Mouse (Mus musculus): ENCODE results near the gene Kcnk16. TPM values are rescaled to one million over a fixed set of nuclear protein-coding genes. Genes with fewer than 3 reads are reported as not detected.
"Not testable (repeated sequence)": the region's sequence is repeated elsewhere in the genome, so short reads cannot be mapped to it uniquely, and the experiment has no call there.

Kcnk16 gene
- polyA plus RNA-seq (2012) = 0.03 and 0.05 TPM in 2 replicates

DNA sequence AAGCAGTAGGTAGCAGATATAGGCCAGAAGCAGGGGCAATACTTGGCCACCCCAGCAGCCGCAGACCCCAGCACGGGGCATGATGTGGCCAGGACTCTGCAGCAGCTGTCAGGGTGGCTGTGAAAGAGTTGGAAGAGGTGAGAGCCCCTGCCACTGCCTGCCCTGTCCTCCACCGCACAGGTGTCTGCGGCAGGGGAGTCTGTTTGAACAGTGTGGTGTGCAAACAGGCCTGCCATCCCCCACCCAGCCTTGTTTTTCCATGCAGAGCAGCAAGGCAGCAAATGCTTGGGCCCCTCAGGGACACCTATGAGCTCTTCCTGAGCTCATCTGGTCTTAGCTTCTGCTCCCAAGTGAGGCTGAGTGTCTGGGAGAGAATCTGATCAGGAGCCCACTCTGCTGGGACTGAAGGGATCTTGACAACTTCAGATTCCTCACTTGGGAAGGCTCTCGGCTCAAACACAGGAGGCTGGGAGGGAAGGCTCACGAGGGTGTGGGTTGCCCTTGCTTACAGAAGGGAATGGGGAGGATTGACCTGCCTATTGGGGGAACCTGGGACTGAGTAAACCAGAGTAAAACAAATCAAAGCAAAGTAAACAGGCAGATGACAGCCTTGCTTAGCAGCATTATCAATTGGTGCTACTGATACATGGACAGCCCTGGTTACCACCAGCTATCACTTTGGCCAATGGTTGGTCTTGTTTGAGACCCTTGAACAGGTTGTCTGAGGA, at the start of gene Kcnk16:
Gene Kcnk16, minus strand, starts transcription at position 118 of the 728 bp plus-strand sequence.
- no peak within 1 kb of the TSS for H3K4me3 ChIP-seq (replicated peaks)
- TF ChIP-seq GATA1 (IDR thresholded peaks at IDR 0.05; ENCODE audit: low read length) (no peak), TAL1 (IDR thresholded peaks at IDR 0.05; ENCODE audit: low read length) (no peak)

DNA sequence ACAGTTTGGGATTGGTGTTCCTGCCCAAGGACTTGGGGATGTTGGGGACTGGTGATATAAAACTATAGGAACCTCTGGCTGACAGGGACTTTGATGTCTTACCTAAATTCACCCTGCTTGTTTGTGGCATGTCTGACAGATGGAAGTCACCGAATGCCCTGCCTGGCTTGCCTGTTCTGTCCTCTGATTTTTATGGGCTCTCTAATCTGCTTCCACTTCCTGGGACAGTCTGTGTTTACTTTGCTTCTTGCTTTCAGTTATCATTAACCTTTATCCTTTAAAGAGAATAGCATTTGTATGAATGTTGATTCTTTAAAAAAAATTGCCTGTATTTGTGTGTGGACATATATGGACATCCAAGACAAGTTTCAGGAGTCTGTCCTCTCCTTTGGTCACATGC, 46.1 kb upstream of the Kcnk16 start:
- Histone ChIP-seq H3K9me3 (ENCODE audit: control insufficient read depth, low read length) (no peaks in the 10 kb centered on the region), H3K27me3 (ENCODE audit: control insufficient read depth) (no peaks in the 10 kb centered on the region), H3K4me1 (ENCODE audit: control insufficient read depth) (no peaks in the 10 kb centered on the region), H3K36me3 (ENCODE audit: control insufficient read depth) (peaks cover 47% of the 10 kb centered on the region), H3K4me3 (replicated peaks) (no peak overlapping the region)
- TF ChIP-seq GATA1 (IDR thresholded peaks at IDR 0.05; ENCODE audit: low read length) (no peak), TAL1 (IDR thresholded peaks at IDR 0.05; ENCODE audit: low read length) (no peak)

More for the DNA sequence above, at the start of gene Kcnk16:
- Histone ChIP-seq H3K4me1 (ENCODE audit: control insufficient read depth) (no peaks in the 10 kb centered on the region), H3K27me3 (ENCODE audit: control insufficient read depth) (no peaks in the 10 kb centered on the region), H3K36me3 (ENCODE audit: control insufficient read depth) (no peaks in the 10 kb centered on the region), H3K9me3 (ENCODE audit: control insufficient read depth, low read length) (no peaks in the 10 kb centered on the region)

GRCm38 (mm10) chr14:20305085-20305484, 36.1 kb upstream of the Kcnk16 start:
- not testable (repeated sequence) for H3K27me3 ChIP-seq (ENCODE audit: control insufficient read depth); H3K9me3 ChIP-seq (ENCODE audit: control insufficient read depth, low read length)
- peaks cover 22% of the 10 kb centered on the region for H3K36me3 ChIP-seq (ENCODE audit: control insufficient read depth)

DNA sequence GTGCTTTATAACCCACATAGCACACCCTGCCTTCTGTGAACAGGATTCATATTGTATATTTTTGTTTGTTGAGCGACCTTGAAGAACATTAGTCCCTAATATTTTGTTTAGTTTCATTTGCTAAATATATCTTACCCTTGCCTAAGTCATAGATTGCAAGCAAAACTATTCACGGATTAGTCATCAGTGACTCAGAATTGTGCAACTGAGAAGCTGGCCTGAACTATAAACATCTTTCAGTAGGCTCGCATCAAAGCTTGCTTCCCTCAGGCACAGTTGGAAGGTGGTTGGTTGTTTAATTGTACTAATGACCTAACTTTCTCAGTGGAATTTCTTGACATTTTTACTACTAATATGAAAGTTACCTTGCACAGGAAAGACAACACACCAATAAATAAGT, 29.1 kb upstream of the Kcnk16 start:
- TF ChIP-seq TAL1 (IDR thresholded peaks at IDR 0.05; ENCODE audit: low read length) (no peak), GATA1 (IDR thresholded peaks at IDR 0.05; ENCODE audit: low read length) (no peak)

More at GRCm38 (mm10) chr14:20305085-20305484, 36.1 kb upstream of the Kcnk16 start:
- H3K4me3 ChIP-seq (replicated peaks); H3K4me1 ChIP-seq (ENCODE audit: control insufficient read depth): not testable (repeated sequence)

GRCm38 (mm10) chr14:20297616-20298015, 28.6 kb upstream of the Kcnk16 start:
- TF ChIP-seq GATA1 (IDR thresholded peaks at IDR 0.05; ENCODE audit: low read length) = no peak
- TF ChIP-seq TAL1 (IDR thresholded peaks at IDR 0.05; ENCODE audit: low read length) = no peak

More for the DNA sequence above, 29.1 kb upstream of the Kcnk16 start:
- Histone ChIP-seq H3K4me3 (replicated peaks) (no peak overlapping the region), H3K36me3 (ENCODE audit: control insufficient read depth) (peaks cover 2% of the 10 kb centered on the region; the same call in 1 of the 2 replicates), H3K27me3 (ENCODE audit: control insufficient read depth) (no peaks in the 10 kb centered on the region), H3K4me1 (ENCODE audit: control insufficient read depth) (peaks cover 12% of the 10 kb centered on the region), H3K9me3 (ENCODE audit: control insufficient read depth, low read length) (no peaks in the 10 kb centered on the region)

GRCm38 (mm10) chr14:20294947-20295346, 25.9 kb upstream of the Kcnk16 start:
- H3K4me1 ChIP-seq (ENCODE audit: control insufficient read depth) = peaks cover 17% of the 10 kb centered on the region
- H3K4me3 ChIP-seq (replicated peaks) = peak overlapping the region; percentile 63
- H3K36me3 ChIP-seq (ENCODE audit: control insufficient read depth) = no peaks in the 10 kb centered on the region
- H3K27me3 ChIP-seq (ENCODE audit: control insufficient read depth) = no peaks in the 10 kb centered on the region
- TF ChIP-seq TAL1 (IDR thresholded peaks at IDR 0.05; ENCODE audit: low read length) (no peak), GATA1 (IDR thresholded peaks at IDR 0.05; ENCODE audit: low read length) (no peak)
- H3K9me3 ChIP-seq (ENCODE audit: control insufficient read depth, low read length) = no peaks in the 10 kb centered on the region

More at GRCm38 (mm10) chr14:20297616-20298015, 28.6 kb upstream of the Kcnk16 start:
- H3K9me3 ChIP-seq (ENCODE audit: control insufficient read depth, low read length) = no peaks in the 10 kb centered on the region
- H3K4me1 ChIP-seq (ENCODE audit: control insufficient read depth) = peaks cover 12% of the 10 kb centered on the region
- H3K27me3 ChIP-seq (ENCODE audit: control insufficient read depth) = no peaks in the 10 kb centered on the region
- H3K36me3 ChIP-seq (ENCODE audit: control insufficient read depth) = peaks cover 2% of the 10 kb centered on the region; the same call in 1 of the 2 replicates
- H3K4me3 ChIP-seq (replicated peaks) = no peak overlapping the region

DNA sequence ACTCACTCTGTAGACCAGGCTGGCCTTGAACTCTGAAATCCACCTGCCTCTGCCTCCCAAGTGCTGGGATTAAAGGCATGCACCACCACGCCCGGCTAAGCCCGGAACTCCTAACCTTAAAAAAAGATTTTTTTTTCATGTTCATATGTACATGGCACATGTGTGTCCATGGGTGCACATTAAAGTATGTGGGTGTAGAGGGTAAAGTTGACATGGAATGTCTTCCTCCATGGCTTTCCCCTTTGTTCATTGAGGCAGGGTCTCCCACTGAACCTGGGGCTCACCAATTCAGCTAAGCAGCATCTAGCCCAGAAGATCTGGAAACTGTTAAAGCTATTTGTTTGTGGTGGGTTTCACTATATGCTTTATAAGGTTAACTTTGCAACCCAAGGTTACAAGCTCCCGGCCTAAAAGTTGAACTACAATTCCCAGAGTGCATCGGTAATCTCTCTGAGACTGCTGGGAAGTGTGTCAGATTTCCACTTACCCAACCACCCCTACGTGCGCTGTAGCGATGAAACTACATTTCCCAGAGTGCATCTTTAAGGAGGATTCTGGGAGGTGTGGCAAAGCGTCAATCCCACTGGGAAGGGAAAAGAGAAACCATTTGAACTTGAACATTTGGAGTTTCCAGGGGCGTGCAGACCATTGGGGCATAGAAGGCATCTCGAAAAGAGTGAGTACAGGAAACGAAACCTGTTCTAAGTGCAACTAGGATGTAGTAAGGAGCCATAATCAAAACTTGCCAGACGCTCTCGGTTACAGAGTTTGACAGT, 25.3 kb upstream of the Kcnk16 start, which contains the start of gene Nudt13:
Gene Nudt13, plus strand, starts transcription at position 581 of the 776 bp plus-strand sequence.
- TF ChIP-seq GATA1 (IDR thresholded peaks at IDR 0.05; ENCODE audit: low read length) (no peak), TAL1 (IDR thresholded peaks at IDR 0.05; ENCODE audit: low read length) (no peak)
- no peaks in the 10 kb centered on the region for H3K36me3 ChIP-seq (ENCODE audit: control insufficient read depth)
- no peaks in the 10 kb centered on the region for H3K9me3 ChIP-seq (ENCODE audit: control insufficient read depth, low read length)
- H3K4me3 ChIP-seq (replicated peaks) = peak within 1 kb of the TSS; percentile 63
- H3K27me3 ChIP-seq (ENCODE audit: control insufficient read depth) = no peaks in the 10 kb centered on the region
- peaks cover 17% of the 10 kb centered on the region for H3K4me1 ChIP-seq (ENCODE audit: control insufficient read depth)

GRCm38 (mm10) chr14:20291391-20291790, 22.4 kb upstream of the Kcnk16 start:
- Histone ChIP-seq H3K4me3 (replicated peaks) (no peak overlapping the region), H3K36me3 (ENCODE audit: control insufficient read depth) (no peaks in the 10 kb centered on the region), H3K4me1 (ENCODE audit: control insufficient read depth) (peaks cover 15% of the 10 kb centered on the region), H3K27me3 (ENCODE audit: control insufficient read depth) (no peaks in the 10 kb centered on the region), H3K9me3 (ENCODE audit: control insufficient read depth, low read length) (no peaks in the 10 kb centered on the region)
- TF ChIP-seq TAL1 (IDR thresholded peaks at IDR 0.05; ENCODE audit: low read length) (no peak), GATA1 (IDR thresholded peaks at IDR 0.05; ENCODE audit: low read length) (no peak)

DNA sequence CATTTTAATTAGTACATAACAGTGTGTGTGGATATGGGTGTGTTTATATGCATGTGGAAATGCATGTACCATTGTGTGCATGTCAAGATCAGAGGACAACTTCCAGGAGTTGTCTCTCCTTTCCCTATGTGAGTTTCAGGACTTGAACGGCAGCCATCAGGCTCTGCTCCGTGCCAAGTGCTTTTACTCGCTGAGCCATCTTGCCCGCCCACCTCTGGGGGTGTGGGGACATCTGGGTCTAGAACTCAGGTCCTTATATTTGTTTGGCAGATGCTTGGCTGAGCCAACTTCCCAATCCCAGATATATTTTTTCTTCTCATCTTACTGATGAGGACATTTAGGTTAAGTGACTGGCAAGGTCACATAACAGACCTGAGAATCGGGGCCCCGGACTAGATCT, 578 bp downstream of the Kcnk16 start:
- Histone ChIP-seq H3K4me1 (ENCODE audit: control insufficient read depth) (no peaks in the 10 kb centered on the region), H3K9me3 (ENCODE audit: control insufficient read depth, low read length) (no peaks in the 10 kb centered on the region), H3K36me3 (ENCODE audit: control insufficient read depth) (no peaks in the 10 kb centered on the region), H3K4me3 (replicated peaks) (no peak overlapping the region), H3K27me3 (ENCODE audit: control insufficient read depth) (no peaks in the 10 kb centered on the region)
- TF ChIP-seq TAL1 (IDR thresholded peaks at IDR 0.05; ENCODE audit: low read length) = no peak
